Mouse (Mus musculus) embryo, embryonic 10.5 days (tissue): ENCODE measurements around the gene Rae1.
A peak's percentile ranks its signal among the peaks of the same experiment; 100 is the strongest.

Experiments
- DNase-seq: peaks from one replicate; pipeline ENCODE4 v3.0.0-alpha.2; 2015; ENCODE audit warnings: low spot score

Rae1 gene

GRCm38 (mm10) chr2:172999630-173000284 is at the start of gene Rae1:
TSS of gene Rae1 (plus strand) at chr2:173000117.
- DNase-seq = peak; percentile 98

- no peak for DNase-seq
These were observed 49.7 kb upstream of the Rae1 start for GRCm38 (mm10) chr2:172950119-172950676.

- DNase-seq = no peak
These were observed 49.2 kb upstream of the Rae1 start for GRCm38 (mm10) chr2:172950722-172951121.

- DNase-seq = no peak
These were observed 47.9 kb upstream of the Rae1 start for GRCm38 (mm10) chr2:172951976-172952375.

GRCm38 (mm10) chr2:172958579-172958978 is 41.3 kb upstream of the Rae1 start:
- peak; percentile 68 for DNase-seq

- peak; percentile 72 for DNase-seq
These were observed 40.7 kb upstream of the Rae1 start for GRCm38 (mm10) chr2:172959006-172959768.

- no peak for DNase-seq
These were observed 39.6 kb upstream of the Rae1 start for GRCm38 (mm10) chr2:172960350-172960749.

- DNase-seq = no peak
These were observed 38.7 kb upstream of the Rae1 start for GRCm38 (mm10) chr2:172961211-172961610.

- DNase-seq = peak; percentile 57
These were observed 34.7 kb upstream of the Rae1 start for GRCm38 (mm10) chr2:172965249-172965648.

- DNase-seq = no peak
These were observed 33.4 kb upstream of the Rae1 start for GRCm38 (mm10) chr2:172966480-172966879.

- DNase-seq = no peak
These were observed 28.1 kb upstream of the Rae1 start for GRCm38 (mm10) chr2:172971865-172972264.

GRCm38 (mm10) chr2:172973806-172974565 is 25.9 kb upstream of the Rae1 start:
- DNase-seq = no peak

- DNase-seq = no peak
These were observed 25.2 kb upstream of the Rae1 start for GRCm38 (mm10) chr2:172974701-172975100.

GRCm38 (mm10) chr2:172975159-172975558 is 24.8 kb upstream of the Rae1 start:
- DNase-seq = no peak

GRCm38 (mm10) chr2:172976661-172977238 is 23.2 kb upstream of the Rae1 start:
- peak; percentile 59 for DNase-seq

- peak; percentile 41 for DNase-seq
These were observed 22.3 kb upstream of the Rae1 start, which contains the start of gene Spo11 for GRCm38 (mm10) chr2:172977409-172978130. TSS of gene Spo11 (plus strand) at chr2:172977700.

GRCm38 (mm10) chr2:172978131-172978633 is 21.7 kb upstream of the Rae1 start:
- no peak for DNase-seq

- no peak for DNase-seq
These were observed 20.1 kb upstream of the Rae1 start for GRCm38 (mm10) chr2:172979666-172980345.

- DNase-seq = no peak
These were observed 16.9 kb upstream of the Rae1 start for GRCm38 (mm10) chr2:172982776-172983561.

GRCm38 (mm10) chr2:172990161-172990560 is 9.8 kb upstream of the Rae1 start:
- DNase-seq = no peak
